Mouse (Mus musculus): ENCODE measurements around the gene Lbh. TPM values are rescaled to one million over a fixed set of nuclear protein-coding genes. Genes with fewer than 3 reads are reported as not detected.

Lbh gene
- polyA plus RNA-seq, 1 experiment from 2014 or later: 4.2 TPM

DNA sequence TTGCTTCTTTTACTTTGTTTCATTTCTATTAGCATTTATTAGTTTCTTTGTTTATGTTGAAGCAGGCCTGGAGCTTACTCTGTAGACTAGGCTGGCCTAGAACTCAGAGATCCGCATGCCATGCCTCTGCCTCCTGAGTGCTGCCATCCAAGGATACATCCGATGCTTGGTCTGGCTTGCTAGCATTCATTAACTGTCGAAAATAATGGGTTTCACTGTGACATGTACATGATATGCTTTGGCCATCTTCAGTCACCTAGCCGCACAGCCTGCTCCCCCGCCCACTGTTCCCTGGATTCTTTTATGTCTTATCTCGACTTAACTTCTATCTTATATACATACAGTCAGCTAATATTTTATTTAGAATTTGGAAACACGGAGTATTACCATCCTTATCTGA is 21.0 kb upstream of the Lbh start:
- WGBS: 64% methylated on average over 7 of the region's 7 CpGs
- H3K27me3 ChIP-seq (ENCODE audit: control insufficient read depth, insufficient read depth, low read length): no peaks in the 10 kb centered on the region
- no peaks in the 10 kb centered on the region for H3K9me3 ChIP-seq (replicated peaks; ENCODE audit: control insufficient read depth, low read length)
- no peaks in the 10 kb centered on the region for H3K4me1 ChIP-seq (ENCODE audit: control insufficient read depth, insufficient read depth, low read length)
- no peak overlapping the region for H3K27ac ChIP-seq (ENCODE audit: low read length)
- H3K36me3 ChIP-seq (ENCODE audit: control insufficient read depth, insufficient read depth, low read length): no peaks in the 10 kb centered on the region
- no peak overlapping the region for H3K4me2 ChIP-seq (ENCODE audit: low read depth, low read length)
- ATAC-seq (ENCODE audit: insufficient read depth, low FRiP score): no peak
- no peak overlapping the region for H3K4me3 ChIP-seq (replicated peaks; ENCODE audit: low read length)
- no peak overlapping the region for H3K9ac ChIP-seq (ENCODE audit: low read length)

DNA sequence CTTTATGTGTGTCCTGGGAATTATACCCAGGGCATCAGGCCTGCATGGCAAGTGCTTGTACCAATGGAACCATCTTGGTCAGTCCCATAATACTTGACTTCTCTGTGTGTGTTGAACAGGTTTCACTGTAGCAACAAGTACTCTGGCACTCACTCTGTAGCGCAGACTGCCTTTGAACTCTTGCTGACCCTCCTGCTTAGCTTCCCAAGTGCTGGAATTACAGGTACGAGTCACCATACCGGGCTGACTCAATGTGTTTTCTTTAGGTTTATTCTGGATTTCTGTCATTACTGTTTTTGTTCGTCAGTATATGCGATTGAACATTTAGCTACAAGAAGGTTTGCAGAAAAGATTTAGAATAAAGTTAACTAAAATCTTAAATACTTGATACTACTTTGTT is 20.1 kb upstream of the Lbh start:
- no peak overlapping the region for H3K4me3 ChIP-seq (replicated peaks; ENCODE audit: low read length)
- no peaks in the 10 kb centered on the region for H3K27me3 ChIP-seq (ENCODE audit: control insufficient read depth, insufficient read depth, low read length)
- no peak for ATAC-seq (ENCODE audit: insufficient read depth, low FRiP score)
- no peaks in the 10 kb centered on the region for H3K4me1 ChIP-seq (ENCODE audit: control insufficient read depth, insufficient read depth, low read length)
- H3K9me3 ChIP-seq (replicated peaks; ENCODE audit: control insufficient read depth, low read length): no peaks in the 10 kb centered on the region
- 66% methylated on average over 5 of the region's 5 CpGs for WGBS
- H3K9ac ChIP-seq (ENCODE audit: low read length): no peak overlapping the region
- no peak overlapping the region for H3K4me2 ChIP-seq (ENCODE audit: low read depth, low read length)
- H3K36me3 ChIP-seq (ENCODE audit: control insufficient read depth, insufficient read depth, low read length): no peaks in the 10 kb centered on the region
- peak overlapping the region; percentile 15; the same call in 1 of the 2 replicates for H3K27ac ChIP-seq (ENCODE audit: low read length)

DNA sequence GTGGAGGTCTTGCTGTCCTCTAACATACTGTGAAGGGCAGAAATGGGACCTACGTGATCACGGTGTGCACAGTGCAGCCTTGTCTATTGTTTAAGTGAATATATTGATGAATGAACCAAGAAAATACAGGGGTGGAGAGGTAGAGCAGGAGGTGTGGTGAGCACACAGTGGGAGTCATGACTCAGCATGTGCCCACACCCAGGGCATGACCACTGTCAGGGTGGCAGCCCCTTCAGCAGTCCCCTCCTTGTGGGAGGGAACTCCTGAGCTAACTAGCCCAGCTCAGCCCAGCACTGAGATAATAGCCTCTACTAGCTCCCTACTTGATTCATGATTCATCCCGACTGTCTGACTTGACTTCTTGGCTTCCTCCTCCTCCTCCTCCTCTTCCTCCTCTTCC is 19.3 kb upstream of the Lbh start:
- Histone ChIP-seq H3K9me3 (replicated peaks; ENCODE audit: control insufficient read depth, low read length) (no peaks in the 10 kb centered on the region), H3K27ac (ENCODE audit: low read length) (peak overlapping the region; percentile 65), H3K36me3 (ENCODE audit: control insufficient read depth, insufficient read depth, low read length) (no peaks in the 10 kb centered on the region), H3K9ac (ENCODE audit: low read length) (no peak overlapping the region), H3K4me3 (replicated peaks; ENCODE audit: low read length) (no peak overlapping the region), H3K4me2 (ENCODE audit: low read depth, low read length) (no peak overlapping the region), H3K4me1 (ENCODE audit: control insufficient read depth, insufficient read depth, low read length) (peaks cover 2% of the 10 kb centered on the region; the same call in 1 of the 2 replicates), H3K27me3 (ENCODE audit: control insufficient read depth, insufficient read depth, low read length) (no peaks in the 10 kb centered on the region)
- WGBS: 52% methylated on average over 3 of the region's 3 CpGs
- ATAC-seq (ENCODE audit: insufficient read depth, low FRiP score): peak; percentile 94

DNA sequence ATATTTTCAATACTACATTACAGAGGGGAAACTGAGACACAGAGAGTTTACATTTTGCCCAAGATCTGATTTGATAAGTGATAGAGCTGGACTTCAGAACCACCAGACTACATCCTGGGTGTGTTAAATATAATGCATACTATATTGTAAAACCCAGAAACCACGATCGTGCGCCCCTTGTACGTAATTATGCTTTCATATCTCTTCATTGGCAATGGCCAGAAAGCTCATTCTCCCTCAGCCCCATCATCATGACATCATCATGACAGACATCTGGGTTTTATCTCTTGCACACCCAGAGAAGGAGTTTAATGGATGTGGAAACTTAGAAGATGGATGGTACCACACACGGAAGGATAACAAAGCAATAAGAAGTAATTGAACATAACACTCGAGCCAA is 17.1 kb upstream of the Lbh start:
- H3K27ac ChIP-seq (ENCODE audit: low read length): no peak overlapping the region
- H3K36me3 ChIP-seq (ENCODE audit: control insufficient read depth, insufficient read depth, low read length): no peaks in the 10 kb centered on the region
- no peak overlapping the region for H3K9ac ChIP-seq (ENCODE audit: low read length)
- H3K27me3 ChIP-seq (ENCODE audit: control insufficient read depth, insufficient read depth, low read length): no peaks in the 10 kb centered on the region
- H3K4me1 ChIP-seq (ENCODE audit: control insufficient read depth, insufficient read depth, low read length): peaks cover 3% of the 10 kb centered on the region; the same call in 1 of the 2 replicates
- 77% methylated on average over 6 of the region's 6 CpGs for WGBS
- no peak overlapping the region for H3K4me2 ChIP-seq (ENCODE audit: low read depth, low read length)
- no peaks in the 10 kb centered on the region for H3K9me3 ChIP-seq (replicated peaks; ENCODE audit: control insufficient read depth, low read length)
- ATAC-seq (ENCODE audit: insufficient read depth, low FRiP score): no peak
- no peak overlapping the region for H3K4me3 ChIP-seq (replicated peaks; ENCODE audit: low read length)

DNA sequence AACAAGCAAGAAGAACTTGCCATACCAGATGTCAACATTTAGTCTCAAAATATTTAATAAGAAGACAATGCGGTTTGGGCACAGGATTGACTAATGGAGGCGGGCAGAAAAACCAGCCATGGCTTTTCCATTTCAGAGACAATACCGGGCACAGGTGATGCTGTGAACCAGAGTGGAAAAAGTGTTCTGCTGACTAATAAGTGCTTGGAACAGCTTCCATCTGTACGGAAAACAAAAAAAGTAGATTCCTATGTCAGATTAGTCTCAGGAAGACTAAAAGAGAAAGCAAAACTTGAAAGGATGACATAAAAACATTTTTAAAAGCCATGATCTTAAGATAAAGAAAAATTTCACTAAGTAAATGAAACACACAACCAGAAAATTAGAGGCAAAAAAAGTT is 16.4 kb upstream of the Lbh start:
- Histone ChIP-seq H3K27ac (ENCODE audit: low read length) (no peak overlapping the region), H3K4me2 (ENCODE audit: low read depth, low read length) (no peak overlapping the region), H3K36me3 (ENCODE audit: control insufficient read depth, insufficient read depth, low read length) (no peaks in the 10 kb centered on the region), H3K4me3 (replicated peaks; ENCODE audit: low read length) (no peak overlapping the region), H3K27me3 (ENCODE audit: control insufficient read depth, insufficient read depth, low read length) (no peaks in the 10 kb centered on the region), H3K9ac (ENCODE audit: low read length) (no peak overlapping the region), H3K9me3 (replicated peaks; ENCODE audit: control insufficient read depth, low read length) (no peaks in the 10 kb centered on the region), H3K4me1 (ENCODE audit: control insufficient read depth, insufficient read depth, low read length) (peaks cover 3% of the 10 kb centered on the region; the same call in 1 of the 2 replicates)
- no peak for ATAC-seq (ENCODE audit: insufficient read depth, low FRiP score)
- WGBS: 77% methylated on average over 4 of the region's 4 CpGs

DNA sequence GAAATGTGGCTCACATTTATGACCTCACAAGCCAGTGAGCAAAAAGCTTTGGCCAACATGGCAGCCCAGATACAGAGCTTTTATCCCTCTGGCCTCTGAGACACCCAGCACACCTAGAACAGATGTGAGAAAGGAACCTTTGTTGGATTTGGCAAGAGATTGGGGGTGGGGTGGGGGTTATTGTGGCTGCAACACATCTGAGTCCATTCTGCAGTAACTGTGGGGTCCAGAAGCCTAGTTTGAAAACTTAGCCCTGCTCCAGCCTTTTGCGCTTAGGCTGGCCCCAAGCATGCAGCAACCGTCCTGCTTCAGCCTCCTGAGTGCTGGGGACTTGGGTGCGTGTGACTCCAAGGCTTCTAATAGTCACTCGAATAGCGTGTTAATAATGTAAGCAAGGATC is 14.8 kb upstream of the Lbh start:
- H3K9ac ChIP-seq (ENCODE audit: low read length): no peak overlapping the region
- ATAC-seq (ENCODE audit: insufficient read depth, low FRiP score): no peak
- H3K36me3 ChIP-seq (ENCODE audit: control insufficient read depth, insufficient read depth, low read length): no peaks in the 10 kb centered on the region
- 94% methylated on average over 5 of the region's 5 CpGs for WGBS
- H3K27ac ChIP-seq (ENCODE audit: low read length): peak overlapping the region; percentile 58; the same call in 1 of the 2 replicates
- no peaks in the 10 kb centered on the region for H3K27me3 ChIP-seq (ENCODE audit: control insufficient read depth, insufficient read depth, low read length)
- no peak overlapping the region for H3K4me2 ChIP-seq (ENCODE audit: low read depth, low read length)
- H3K4me1 ChIP-seq (ENCODE audit: control insufficient read depth, insufficient read depth, low read length): peaks cover 3% of the 10 kb centered on the region; the same call in 1 of the 2 replicates
- H3K9me3 ChIP-seq (replicated peaks; ENCODE audit: control insufficient read depth, low read length): no peaks in the 10 kb centered on the region
- H3K4me3 ChIP-seq (replicated peaks; ENCODE audit: low read length): no peak overlapping the region

DNA sequence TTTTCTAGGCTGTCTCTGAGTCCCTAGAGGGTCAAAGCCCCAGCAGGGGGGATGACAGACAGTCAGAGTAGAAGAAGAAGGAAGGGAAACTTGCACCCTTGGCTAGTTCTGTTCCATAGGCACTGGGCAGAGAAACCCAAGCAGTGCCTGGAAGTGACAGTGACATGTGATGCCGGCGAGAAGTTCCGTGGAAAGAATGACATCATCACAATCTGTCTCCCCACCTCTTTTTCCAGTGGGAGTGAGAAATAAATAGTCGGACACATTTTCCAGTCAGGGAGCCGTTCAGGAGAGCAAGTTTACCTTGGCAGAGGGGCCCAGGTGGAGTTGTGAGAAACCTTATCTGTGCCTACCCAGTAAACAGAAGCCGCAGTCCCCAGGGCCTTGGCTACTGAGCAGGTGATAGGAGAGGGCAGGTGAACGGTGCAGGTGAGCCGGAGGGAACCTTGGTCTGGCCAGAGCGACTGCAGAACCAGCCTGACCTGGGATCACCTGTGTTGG is 14.1 kb upstream of the Lbh start:
- H3K36me3 ChIP-seq (ENCODE audit: control insufficient read depth, insufficient read depth, low read length): no peaks in the 10 kb centered on the region
- no peak overlapping the region; the same call in 1 of the 2 replicates for H3K4me2 ChIP-seq (ENCODE audit: low read depth, low read length)
- H3K9ac ChIP-seq (ENCODE audit: low read length): no peak overlapping the region
- no peaks in the 10 kb centered on the region for H3K27me3 ChIP-seq (ENCODE audit: control insufficient read depth, insufficient read depth, low read length)
- H3K4me1 ChIP-seq (ENCODE audit: control insufficient read depth, insufficient read depth, low read length): peaks cover 3% of the 10 kb centered on the region; the same call in 1 of the 2 replicates
- no peak overlapping the region for H3K4me3 ChIP-seq (replicated peaks; ENCODE audit: low read length)
- peak overlapping the region; percentile 58; the same call in 1 of the 2 replicates for H3K27ac ChIP-seq (ENCODE audit: low read length)
- peak; percentile 92 for ATAC-seq (ENCODE audit: insufficient read depth, low FRiP score)
- 44% methylated on average over 9 of the region's 9 CpGs for WGBS
- no peaks in the 10 kb centered on the region for H3K9me3 ChIP-seq (replicated peaks; ENCODE audit: control insufficient read depth, low read length)

DNA sequence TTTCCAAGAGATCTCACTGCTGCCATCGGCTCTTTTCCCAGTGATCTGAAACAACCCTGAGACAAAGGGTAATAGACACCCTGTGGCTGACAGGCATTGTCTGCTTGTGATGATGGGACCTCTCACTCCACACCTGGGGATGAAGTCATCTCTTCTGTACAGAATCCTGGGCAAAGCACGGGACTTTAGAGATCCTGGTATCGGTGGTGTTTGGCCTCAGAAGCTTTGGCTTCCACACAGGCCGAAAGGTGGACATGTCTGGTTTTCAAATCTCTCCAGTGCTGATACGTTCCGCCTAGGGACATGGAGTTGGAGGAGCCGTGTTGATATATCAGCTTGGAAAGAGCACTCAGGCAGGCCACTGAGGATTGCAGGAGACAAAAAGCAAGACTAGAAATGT is 13.2 kb upstream of the Lbh start:
- Histone ChIP-seq H3K4me1 (ENCODE audit: control insufficient read depth, insufficient read depth, low read length) (peaks cover 3% of the 10 kb centered on the region; the same call in 1 of the 2 replicates), H3K27ac (ENCODE audit: low read length) (no peak overlapping the region), H3K36me3 (ENCODE audit: control insufficient read depth, insufficient read depth, low read length) (no peaks in the 10 kb centered on the region), H3K9me3 (replicated peaks; ENCODE audit: control insufficient read depth, low read length) (no peaks in the 10 kb centered on the region), H3K9ac (ENCODE audit: low read length) (no peak overlapping the region), H3K4me3 (replicated peaks; ENCODE audit: low read length) (no peak overlapping the region), H3K27me3 (ENCODE audit: control insufficient read depth, insufficient read depth, low read length) (no peaks in the 10 kb centered on the region), H3K4me2 (ENCODE audit: low read depth, low read length) (no peak overlapping the region)
- ATAC-seq (ENCODE audit: insufficient read depth, low FRiP score): no peak
- WGBS: 78% methylated on average over 7 of the region's 7 CpGs

DNA sequence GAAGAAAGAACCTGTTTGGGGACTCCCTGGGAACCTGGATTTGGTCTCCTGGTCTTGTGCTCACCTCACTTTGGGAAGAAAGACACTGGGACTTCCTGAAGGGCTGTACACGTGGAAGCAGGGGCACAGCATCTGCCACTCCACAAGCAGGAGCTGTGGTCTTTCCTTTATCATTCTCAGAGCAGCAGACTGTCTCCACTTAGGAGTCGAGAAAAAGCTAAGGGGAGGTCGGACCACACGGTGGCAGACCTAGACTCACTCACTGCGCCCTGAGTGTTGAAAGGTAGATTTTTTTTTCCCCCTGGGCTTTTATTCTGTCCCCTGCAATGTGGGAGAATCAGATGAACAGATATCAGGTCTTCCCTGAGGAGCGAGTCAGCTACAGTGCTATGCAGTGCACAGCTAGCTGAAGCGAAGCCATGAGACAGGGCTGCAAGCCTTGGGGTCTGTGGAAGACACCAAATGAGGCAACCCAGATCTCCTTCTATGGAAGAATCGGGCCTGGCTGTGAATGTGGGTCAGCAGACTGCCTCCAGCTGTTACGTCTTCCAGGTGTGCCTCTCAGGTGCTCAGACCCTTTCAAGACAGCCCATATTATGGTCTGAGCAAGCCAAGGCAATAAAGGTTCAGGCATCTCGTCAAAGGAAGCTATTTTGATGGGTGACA is 11.7 kb upstream of the Lbh start:
- Histone ChIP-seq H3K4me3 (replicated peaks; ENCODE audit: low read length) (no peak overlapping the region), H3K27ac (ENCODE audit: low read length) (no peak overlapping the region), H3K9me3 (replicated peaks; ENCODE audit: control insufficient read depth, low read length) (no peaks in the 10 kb centered on the region), H3K4me1 (ENCODE audit: control insufficient read depth, insufficient read depth, low read length) (peaks cover 3% of the 10 kb centered on the region; the same call in 1 of the 2 replicates), H3K9ac (ENCODE audit: low read length) (no peak overlapping the region), H3K4me2 (ENCODE audit: low read depth, low read length) (no peak overlapping the region), H3K36me3 (ENCODE audit: control insufficient read depth, insufficient read depth, low read length) (no peaks in the 10 kb centered on the region), H3K27me3 (ENCODE audit: control insufficient read depth, insufficient read depth, low read length) (no peaks in the 10 kb centered on the region)
- WGBS: 72% methylated on average over 10 of the region's 10 CpGs
- no peak for ATAC-seq (ENCODE audit: insufficient read depth, low FRiP score)

All from stomach, embryonic 16.5 days (tissue).